Mouse (Mus musculus) liver, postnatal 0 days (tissue): ENCODE data around the gene Hspg2. TPM values are rescaled to one million over a fixed set of nuclear protein-coding genes. Genes with fewer than 3 reads are reported as not detected.

Experiments
- ATAC-seq: fragments of 200-750 bp; cut with Nextera tagmentation; 2 replicates; pipeline ENCODE4 v1.8.0; 2017; ENCODE audit warnings: mild to moderate bottlenecking, moderate library complexity
- DNase-seq: peaks from one replicate; pipeline ENCODE4 v3.0.0-alpha.2; 2016
- H3K27ac ChIP-seq: fragments of 300-500 bp; sonication (generic); 2 replicates; pipeline ENCODE4 v1.5.1; 2014; ENCODE audit warnings: antibody characterized with exemption, moderate library complexity, mild to moderate bottlenecking, low read depth
- H3K27me3 ChIP-seq: fragments of 300-500 bp; sonication (generic); 2 replicates; pipeline ENCODE4 v1.6.1; 2014; ENCODE audit warnings: low read length, control low read depth, mixed read lengths; ENCODE audit not compliant: insufficient read depth
- H3K36me3 ChIP-seq: fragments of 300-500 bp; sonication (generic); replicated peaks from 2 replicates; pipeline ENCODE4 v1.6.1; 2014; ENCODE audit warnings: mild to moderate bottlenecking, control low read depth, low read length, moderate library complexity, mixed read lengths; ENCODE audit not compliant: insufficient read depth
- H3K4me1 ChIP-seq: fragments of 300-500 bp; sonication (generic); 2 replicates; pipeline ENCODE4 v1.6.1; 2014; ENCODE audit warnings: antibody characterized with exemption, mild to moderate bottlenecking, control low read depth; ENCODE audit not compliant: insufficient read depth
- H3K4me2 ChIP-seq: fragments of 300-500 bp; sonication (generic); 2 replicates; pipeline ENCODE4 v1.6.1; 2014; ENCODE audit warnings: low read depth, mild to moderate bottlenecking, low read length, moderate library complexity, mixed read lengths
- H3K4me3 ChIP-seq: fragments of 300-500 bp; sonication (generic); 2 replicates; pipeline ENCODE4 v1.5.1; 2014; ENCODE audit warnings: low read depth, low read length
- H3K9ac ChIP-seq: fragments of 300-500 bp; sonication (generic); replicated peaks from 2 replicates; pipeline ENCODE4 v1.6.1; 2014; ENCODE audit warnings: mild to moderate bottlenecking, moderate library complexity
- H3K9me3 ChIP-seq: fragments of 300-500 bp; sonication (generic); 2 replicates; pipeline ENCODE4 v1.6.1; 2016; ENCODE audit warnings: mild to moderate bottlenecking, control low read depth, low read length, mixed read lengths
- CTCF ChIP-seq: sonication (generic); IDR thresholded peaks from 2 replicates; pipeline ENCODE4 v1.5.1; 2016; ENCODE audit warnings: antibody characterized with exemption, low read depth
- EP300 ChIP-seq: IDR thresholded peaks from 2 replicates; pipeline ENCODE4 v1.6.1; 2016; ENCODE audit warnings: antibody characterized with exemption, low read depth, mild to moderate bottlenecking
- WGBS: fragments of 180-500 bp; shearing (Covaris S2); extraction: QIAGEN DNeasy Blood & Tissue Kit; methylation state at CpG from one replicate; pipeline ENCODE4 v1.1.7; 2014; ENCODE audit not compliant: insufficient replicate concordance; 5-methylcytosine and 5-hydroxymethylcytosine counted together
- polyA plus RNA-seq: library from polyadenylated mRNA; unstranded; fragments of >200 nt; fragmentation: Nextera tagmentation; extraction: Ambion mirVana; gene quantifications from 2 replicates; pipeline ENCODE4 v1.2.1, GENCODE M21; 2015

Hspg2 gene
- polyA plus RNA-seq, 1 experiment from 2014 or later, result 5.1 TPM

- DNase-seq, result no peak
Measured at GRCm38 (mm10) chr4:137494751-137495500, 26.4 kb downstream of the Hspg2 start.

GRCm38 (mm10) chr4:137495501-137496100 lies 27.0 kb downstream of the Hspg2 start:
- WGBS, result 67% methylated on average over 6 of the region's 6 CpGs
- DNase-seq (no peak), ATAC-seq (no peak)
- H3K9ac ChIP-seq, result no peak overlapping the region
- 0 out of 2 replicates have a peak overlapping the region, but pooled peaks have one; percentile 11 for H3K27ac ChIP-seq
- H3K4me1 ChIP-seq, result peaks cover 18% of the 10 kb centered on the region
- TF ChIP-seq CTCF, result no peak
- TF ChIP-seq EP300, result no peak
- H3K9me3 ChIP-seq, result no peaks in the 10 kb centered on the region
- H3K4me3 ChIP-seq, result no peak overlapping the region
- H3K36me3 ChIP-seq, result no peaks in the 10 kb centered on the region
- H3K4me2 ChIP-seq, result no peak overlapping the region
- H3K27me3 ChIP-seq, result no peaks in the 10 kb centered on the region

More at GRCm38 (mm10) chr4:137494751-137495500, 26.4 kb downstream of the Hspg2 start:
- Histone ChIP-seq H3K4me1 (peaks cover 21% of the 10 kb centered on the region), H3K9me3 (no peaks in the 10 kb centered on the region), H3K4me3 (no peak overlapping the region), H3K27ac (peak overlapping the region; percentile 11; the same call in 1 of the 2 replicates), H3K27me3 (no peaks in the 10 kb centered on the region), H3K4me2 (no peak overlapping the region), H3K36me3 (no peaks in the 10 kb centered on the region), H3K9ac (0 out of 2 replicates have a peak overlapping the region, but pooled peaks have one; percentile 5)
- ATAC-seq, result no peak
- WGBS, result 44% methylated on average over 19 of the region's 19 CpGs
- no peak for TF ChIP-seq EP300
- no peak for TF ChIP-seq CTCF

GRCm38 (mm10) chr4:137497367-137497766 lies 28.8 kb downstream of the Hspg2 start:
- H3K4me2 ChIP-seq, result no peak overlapping the region
- DNase-seq (no peak), ATAC-seq (peak; percentile 24; the same call in 1 of the 2 replicates)
- H3K27me3 ChIP-seq, result no peaks in the 10 kb centered on the region
- H3K27ac ChIP-seq, result peak overlapping the region; percentile 59
- H3K36me3 ChIP-seq, result no peaks in the 10 kb centered on the region
- TF ChIP-seq CTCF (no peak), EP300 (no peak)
- H3K9me3 ChIP-seq, result no peaks in the 10 kb centered on the region
- H3K9ac ChIP-seq, result no peak overlapping the region
- no peak overlapping the region for H3K4me3 ChIP-seq
- peaks cover 18% of the 10 kb centered on the region for H3K4me1 ChIP-seq
- WGBS, result 74% methylated on average over 5 of the region's 5 CpGs

- H3K9ac ChIP-seq, result no peak overlapping the region
- no peak overlapping the region for H3K4me2 ChIP-seq
- H3K4me1 ChIP-seq, result peaks cover 18% of the 10 kb centered on the region
- H3K27me3 ChIP-seq, result no peaks in the 10 kb centered on the region
- no peaks in the 10 kb centered on the region for H3K9me3 ChIP-seq
- H3K36me3 ChIP-seq, result no peaks in the 10 kb centered on the region
- ATAC-seq (peak; percentile 30), DNase-seq (peak; percentile 39)
- H3K4me3 ChIP-seq, result no peak overlapping the region
- TF ChIP-seq CTCF (no peak), EP300 (0 out of 2 replicates have a peak, but pooled peaks have one; percentile 24)
- WGBS, result 51% methylated on average over 9 of the region's 9 CpGs
- H3K27ac ChIP-seq, result peak overlapping the region; percentile 59
Measured at GRCm38 (mm10) chr4:137497892-137498722, 29.5 kb downstream of the Hspg2 start.

- Histone ChIP-seq H3K4me3 (no peak overlapping the region), H3K27ac (peak overlapping the region; percentile 59), H3K4me2 (no peak overlapping the region), H3K27me3 (no peaks in the 10 kb centered on the region), H3K36me3 (no peaks in the 10 kb centered on the region), H3K4me1 (peaks cover 18% of the 10 kb centered on the region), H3K9ac (no peak overlapping the region), H3K9me3 (no peaks in the 10 kb centered on the region)
- peak; percentile 73 for ATAC-seq
- DNase-seq, result no peak
- TF ChIP-seq EP300, result no peak
- peak; percentile 28 for TF ChIP-seq CTCF
- WGBS, result 63% methylated on average over 9 of the region's 9 CpGs
Measured at GRCm38 (mm10) chr4:137498882-137499583, 30.5 kb downstream of the Hspg2 start.
